Mouse (Mus musculus) intestine, postnatal 0 days (tissue): ENCODE results near the gene Syn3. TPM values are rescaled to one million over a fixed set of nuclear protein-coding genes. Genes with fewer than 3 reads are reported as not detected.

ENCODE experiments used
- ATAC-seq: fragments of 200-750 bp; cut with Nextera tagmentation; 2 replicates; pipeline ENCODE4 v1.8.0; 2017; ENCODE audit warnings: mild to moderate bottlenecking, moderate TSS enrichment, moderate library complexity
- H3K27ac ChIP-seq: fragments of 300-500 bp; sonication (generic); 2 replicates; pipeline ENCODE4 v1.5.1; 2014; ENCODE audit warnings: mild to moderate bottlenecking, low read depth, low read length, moderate library complexity
- H3K27me3 ChIP-seq: fragments of 300-500 bp; sonication (generic); replicated peaks from 2 replicates; pipeline ENCODE4 v1.6.1; 2014; ENCODE audit warnings: low read length, mixed read lengths; ENCODE audit not compliant: control insufficient read depth, insufficient read depth
- H3K36me3 ChIP-seq: fragments of 300-500 bp; sonication (generic); 2 replicates; pipeline ENCODE4 v1.6.1; 2014; ENCODE audit warnings: mild to moderate bottlenecking, moderate library complexity; ENCODE audit not compliant: control insufficient read depth, insufficient read depth
- H3K4me1 ChIP-seq: fragments of 300-500 bp; sonication (generic); replicated peaks from 2 replicates; pipeline ENCODE4 v1.6.1; 2014; ENCODE audit warnings: antibody characterized with exemption, low read length, mixed read lengths; ENCODE audit not compliant: control insufficient read depth, insufficient read depth
- H3K4me2 ChIP-seq: fragments of 300-500 bp; sonication (generic); replicated peaks from 2 replicates; pipeline ENCODE4 v1.6.1; 2014; ENCODE audit warnings: low read depth, mild to moderate bottlenecking, moderate library complexity
- H3K4me3 ChIP-seq: fragments of 300-500 bp; sonication (generic); 2 replicates; pipeline ENCODE4 v1.5.1; 2014; ENCODE audit warnings: low read depth, low read length
- H3K9ac ChIP-seq: fragments of 300-500 bp; sonication (generic); 2 replicates; pipeline ENCODE4 v1.6.1; 2014; ENCODE audit warnings: mild to moderate bottlenecking, low read depth, low read length
- H3K9me3 ChIP-seq: fragments of 300-500 bp; sonication (generic); 2 replicates; pipeline ENCODE4 v1.6.1; 2016; ENCODE audit warnings: mixed run types; ENCODE audit not compliant: control insufficient read depth
- CTCF ChIP-seq: sonication (generic); IDR thresholded peaks from 2 replicates; pipeline ENCODE4 v1.5.1; 2016; ENCODE audit warnings: low read depth, mild to moderate bottlenecking, control low read depth, antibody characterized with exemption, moderate library complexity
- WGBS: fragments of 180-500 bp; shearing (Covaris S2); extraction: QIAGEN DNeasy Blood & Tissue Kit; methylation state at CpG from one replicate; pipeline ENCODE4 v1.1.7; 2014; 5-methylcytosine and 5-hydroxymethylcytosine counted together
- polyA plus RNA-seq: library from polyadenylated mRNA; unstranded; fragments of >200 nt; fragmentation: Nextera tagmentation; extraction: Ambion mirVana; gene quantifications from 2 replicates; pipeline ENCODE4 v1.2.1, GENCODE M21; 2015

Gene Syn3
- polyA plus RNA-seq, 1 experiment from 2014 or later: 1.1 TPM

GRCm38 (mm10) chr10:86474176-86475154, 24.2 kb downstream of the Syn3 start:
- TF ChIP-seq CTCF: no peak
- 61% methylated on average over 8 of the region's 8 CpGs for WGBS
- no peaks in the 10 kb centered on the region for H3K36me3 ChIP-seq
- no peaks in the 10 kb centered on the region for H3K9me3 ChIP-seq
- ATAC-seq: no peak
- H3K27me3 ChIP-seq: no peaks in the 10 kb centered on the region
- H3K4me3 ChIP-seq: no peak overlapping the region
- H3K27ac ChIP-seq: no peak overlapping the region
- no peak overlapping the region for H3K9ac ChIP-seq
- H3K4me2 ChIP-seq: no peak overlapping the region
- no peaks in the 10 kb centered on the region for H3K4me1 ChIP-seq

GRCm38 (mm10) chr10:86473637-86474154, 25.0 kb downstream of the Syn3 start:
- WGBS: 50% methylated on average over 3 of the region's 3 CpGs
- no peaks in the 10 kb centered on the region for H3K9me3 ChIP-seq
- H3K27me3 ChIP-seq: no peaks in the 10 kb centered on the region
- H3K4me2 ChIP-seq: no peak overlapping the region
- no peaks in the 10 kb centered on the region for H3K36me3 ChIP-seq
- no peaks in the 10 kb centered on the region for H3K4me1 ChIP-seq
- peak; percentile 88 for TF ChIP-seq CTCF
- no peak overlapping the region for H3K27ac ChIP-seq
- no peak overlapping the region for H3K9ac ChIP-seq
- no peak overlapping the region for H3K4me3 ChIP-seq
- ATAC-seq: no peak

- no peak overlapping the region for H3K27ac ChIP-seq
- no peak for TF ChIP-seq CTCF
- no peaks in the 10 kb centered on the region for H3K27me3 ChIP-seq
- 76% methylated on average over 13 of the region's 13 CpGs for WGBS
- H3K4me3 ChIP-seq: no peak overlapping the region
- H3K9me3 ChIP-seq: no peaks in the 10 kb centered on the region
- H3K36me3 ChIP-seq: no peaks in the 10 kb centered on the region
- no peak for ATAC-seq
- no peak overlapping the region for H3K4me2 ChIP-seq
- H3K4me1 ChIP-seq: no peaks in the 10 kb centered on the region
- H3K9ac ChIP-seq: no peak overlapping the region
Measured at GRCm38 (mm10) chr10:86468612-86469546, 29.8 kb downstream of the Syn3 start.

GRCm38 (mm10) chr10:86463538-86464199, 35.0 kb downstream of the Syn3 start:
- peak; percentile 96 for TF ChIP-seq CTCF
- Histone ChIP-seq H3K4me1 (no peaks in the 10 kb centered on the region), H3K9ac (no peak overlapping the region), H3K4me2 (0 out of 2 replicates have a peak overlapping the region, but pooled peaks have one; percentile 17), H3K9me3 (no peaks in the 10 kb centered on the region), H3K27me3 (no peaks in the 10 kb centered on the region), H3K4me3 (no peak overlapping the region), H3K36me3 (no peaks in the 10 kb centered on the region), H3K27ac (no peak overlapping the region)
- peak; percentile 67 for ATAC-seq
- 28% methylated on average over 5 of the region's 5 CpGs for WGBS

- Histone ChIP-seq H3K4me3 (no peak overlapping the region), H3K27me3 (no peaks in the 10 kb centered on the region), H3K4me2 (no peak overlapping the region), H3K36me3 (no peaks in the 10 kb centered on the region), H3K9ac (no peak overlapping the region), H3K27ac (no peak overlapping the region), H3K4me1 (no peaks in the 10 kb centered on the region), H3K9me3 (no peaks in the 10 kb centered on the region)
- TF ChIP-seq CTCF: no peak
- WGBS: 70% methylated on average over 1 of the region's 1 CpGs
- ATAC-seq: no peak
Measured at GRCm38 (mm10) chr10:86459643-86460042, 39.1 kb downstream of the Syn3 start.
